Mouse (Mus musculus) layer of hippocampus, adult 9-10 months (tissue): ENCODE data around the gene Pabpn1.

Experiments used
- DNase-seq: peaks from one replicate; pipeline ENCODE4 v3.0.0; 2022; ENCODE audit warnings: low spot score

Pabpn1 gene

GRCm38 (mm10) chr14:54893651-54894181 lies 1.4 kb downstream of the Pabpn1 start:
- DNase-seq, result peak; percentile 99

GRCm38 (mm10) chr14:54894296-54895151 lies 2.2 kb downstream of the Pabpn1 start:
- DNase-seq, result no peak

- no peak for DNase-seq
Observed at GRCm38 (mm10) chr14:54897445-54897844, 5.1 kb downstream of the Pabpn1 start.

- peak; percentile 92 for DNase-seq
Observed at GRCm38 (mm10) chr14:54900383-54900782, 8.1 kb downstream of the Pabpn1 start.

GRCm38 (mm10) chr14:54903641-54904040 lies 11.3 kb downstream of the Pabpn1 start:
- DNase-seq, result no peak

- no peak for DNase-seq
Observed at GRCm38 (mm10) chr14:54908682-54909081, 16.4 kb downstream of the Pabpn1 start.

- no peak for DNase-seq
Observed at GRCm38 (mm10) chr14:54912109-54912850, 20.0 kb downstream of the Pabpn1 start.

GRCm38 (mm10) chr14:54912886-54913285 lies 20.6 kb downstream of the Pabpn1 start, which contains the start of gene Slc22a17:
TSS of gene Slc22a17 (minus strand) at chr14:54913132.
- peak; percentile 54 for DNase-seq

- no peak for DNase-seq
Observed at GRCm38 (mm10) chr14:54913343-54913742, 21.0 kb downstream of the Pabpn1 start.

GRCm38 (mm10) chr14:54920076-54920685 lies 27.9 kb downstream of the Pabpn1 start:
- DNase-seq, result no peak

GRCm38 (mm10) chr14:54924641-54925348 lies 32.5 kb downstream of the Pabpn1 start:
- no peak for DNase-seq

GRCm38 (mm10) chr14:54925349-54926342 lies 33.3 kb downstream of the Pabpn1 start, which contains the start of gene Efs:
TSS of gene Efs (minus strand) at chr14:54926126.
- no peak for DNase-seq

GRCm38 (mm10) chr14:54926401-54927158 lies 34.3 kb downstream of the Pabpn1 start:
- DNase-seq, result no peak

GRCm38 (mm10) chr14:54927296-54927695 lies 35.0 kb downstream of the Pabpn1 start:
- no peak for DNase-seq

- DNase-seq, result no peak
Observed at GRCm38 (mm10) chr14:54929801-54930200, 37.5 kb downstream of the Pabpn1 start.

GRCm38 (mm10) chr14:54930431-54930830 lies 38.1 kb downstream of the Pabpn1 start:
- no peak for DNase-seq

GRCm38 (mm10) chr14:54932645-54933150 lies 40.4 kb downstream of the Pabpn1 start, which contains the start of gene Il25:
TSS of gene Il25 (plus strand) at chr14:54932695.
- DNase-seq, result no peak

- DNase-seq, result peak; percentile 40
Observed at GRCm38 (mm10) chr14:54935904-54936830, 43.9 kb downstream of the Pabpn1 start, which contains the start of gene Cmtm5. TSS of gene Cmtm5 (plus strand) at chr14:54936261.
